Mouse (Mus musculus) MEL (cell line): ENCODE measurements around the gene Tfap2e.
A peak's percentile ranks its signal among the peaks of the same experiment; 100 is the strongest.

Experiments used
- CTCF ChIP-seq, 3 experiments: IDR thresholded peaks in 2 of 3; conservative IDR thresholded peaks in 1 of 3; 2 replicates each; pipeline ENCODE4 v1.5.1; 2011 to 2012; ENCODE audit warnings: low read length in 3 of 3, low read depth in 2 of 3, mild to moderate bottlenecking in 2 of 3, improper control_type of control experiment in 1 of 3, inconsistent platforms in 1 of 3, mixed read lengths in 1 of 3, moderate library complexity in 1 of 3; ENCODE audit not compliant: control insufficient read depth in 1 of 3, insufficient read depth in 1 of 3, poor library complexity in 1 of 3, severe bottlenecking in 1 of 3
- EP300 ChIP-seq, 2 experiments: IDR thresholded peaks; 2 replicates each; pipeline ENCODE4 v1.6.1; 2011; ENCODE audit warnings: improper control_type of control experiment in 2 of 2, low read length in 2 of 2, low read depth in 1 of 2, mild to moderate bottlenecking in 1 of 2
- GATA1 ChIP-seq: IDR thresholded peaks from 2 replicates; pipeline ENCODE4 v1.6.1; 2011; ENCODE audit warnings: low read depth, low read length, improper control_type of control experiment
- MAFK ChIP-seq: IDR thresholded peaks from 2 replicates; pipeline ENCODE4 v1.6.1; 2011; ENCODE audit warnings: low read depth, mild to moderate bottlenecking, low read length, improper control_type of control experiment, borderline replicate concordance
- MXI1 ChIP-seq: IDR thresholded peaks from 2 replicates; pipeline ENCODE4 v1.6.1; 2011; ENCODE audit warnings: mild to moderate bottlenecking, low read depth, low read length, improper control_type of control experiment
- NRF1 ChIP-seq: IDR thresholded peaks from 2 replicates; pipeline ENCODE4 v1.6.1; 2014; ENCODE audit warnings: low read depth, mild to moderate bottlenecking, inconsistent platforms, low read length, improper control_type of control experiment, moderate library complexity; ENCODE audit not compliant: poor library complexity, insufficient read depth, severe bottlenecking
- POLR2A ChIP-seq, 2 experiments: IDR thresholded peaks; 2 replicates each; pipeline ENCODE4 v1.6.1; 2011 to 2012; ENCODE audit warnings: low read length in 2 of 2, mild to moderate bottlenecking in 2 of 2, control low read depth in 1 of 2, improper control_type of control experiment in 1 of 2, low read depth in 1 of 2, moderate library complexity in 1 of 2; ENCODE audit not compliant: control insufficient read depth in 1 of 2, insufficient read depth in 1 of 2, poor library complexity in 1 of 2
- RAD21 ChIP-seq: IDR thresholded peaks from 2 replicates; pipeline ENCODE4 v1.6.1; 2011; ENCODE audit warnings: mild to moderate bottlenecking, low read depth, low read length, improper control_type of control experiment
- SMC3 ChIP-seq: IDR thresholded peaks from 2 replicates; pipeline ENCODE4 v1.6.1; 2011; ENCODE audit warnings: low read depth, low read length, improper control_type of control experiment
- TAL1 ChIP-seq: IDR thresholded peaks from 2 replicates; pipeline ENCODE4 v1.6.1; 2012; ENCODE audit warnings: mild to moderate bottlenecking, inconsistent platforms, low read length, moderate library complexity, mixed read lengths
- TCF12 ChIP-seq: IDR thresholded peaks from 2 replicates; pipeline ENCODE4 v1.6.1; 2014; ENCODE audit warnings: low read depth, mild to moderate bottlenecking, inconsistent platforms, low read length, improper control_type of control experiment, moderate library complexity
- ZC3H11A ChIP-seq: IDR thresholded peaks from 2 replicates; pipeline ENCODE4 v1.6.1; 2012; ENCODE audit warnings: low read depth, mild to moderate bottlenecking, inconsistent platforms, low read length, improper control_type of control experiment

DNA sequence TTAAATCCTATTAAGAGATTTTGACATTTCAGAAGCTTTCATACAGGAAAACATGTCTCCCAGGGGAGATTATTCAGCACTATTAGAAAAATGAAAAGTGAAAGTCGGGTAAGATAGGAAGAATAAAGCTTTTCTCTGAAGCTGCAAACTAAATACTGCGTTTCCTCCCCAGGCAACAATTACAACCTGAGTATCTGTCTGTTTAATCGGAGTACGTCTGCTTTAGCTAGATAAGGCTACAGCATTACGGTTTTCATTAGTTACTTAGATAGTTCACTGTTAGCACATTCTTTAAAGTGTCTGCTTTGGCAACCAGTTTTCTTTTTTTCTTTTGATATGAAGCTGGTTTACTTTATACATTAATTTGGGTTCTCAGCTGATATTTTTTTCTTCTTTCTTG lies 53.7 kb downstream of the Tfap2e start:
- no peak for TF ChIP-seq NRF1
- TF ChIP-seq RAD21: no peak
- TF ChIP-seq CTCF (IDR thresholded peaks at IDR 0.05 in 2 of 3, conservative IDR thresholded peaks at IDR 0.05 in 1 of 3; ENCODE audit: control insufficient read depth in 1 of 3, insufficient read depth in 1 of 3, low read depth in 2 of 3, low read length in 3 of 3, poor library complexity in 1 of 3, severe bottlenecking in 1 of 3): no peak
- peak; percentile 91 for TF ChIP-seq TCF12
- no peak for TF ChIP-seq POLR2A (IDR thresholded peaks at IDR 0.05; ENCODE audit: control insufficient read depth in 1 of 2, insufficient read depth in 1 of 2, low read depth in 1 of 2, low read length in 2 of 2, poor library complexity in 1 of 2)
- 0 out of 2 replicates have a peak, but pooled peaks have one; percentile 16 for TF ChIP-seq MAFK
- peak; percentile 84 for TF ChIP-seq MXI1
- TF ChIP-seq EP300 (IDR thresholded peaks at IDR 0.05; ENCODE audit: low read depth in 1 of 2, low read length in 2 of 2): peak; percentile 83 to 88
- TF ChIP-seq TAL1: peak; percentile 87
- TF ChIP-seq SMC3: no peak
- TF ChIP-seq ZC3H11A: no peak; the same call in 1 of the 2 replicates
- TF ChIP-seq GATA1: peak; percentile 94
